Mouse (Mus musculus) myocyte (in vitro differentiated cells): Measurements from ENCODE around the gene Rrp1b. TPM values are rescaled to one million over a fixed set of nuclear protein-coding genes. Genes with fewer than 3 reads are reported as not detected.

Experiments used
- H3K27me3 ChIP-seq: one replicate; pipeline ENCODE4 v1.6.1; 2011; ENCODE audit not compliant: control insufficient read depth, insufficient read depth, insufficient read length
- H3K36me3 ChIP-seq: one replicate; pipeline ENCODE4 v1.6.1; 2011; ENCODE audit not compliant: control insufficient read depth, insufficient read depth
- H3K4me2 ChIP-seq: one replicate; pipeline ENCODE4 v1.6.1; 2011; ENCODE audit warnings: low read depth, control low read depth
- H3K4me3 ChIP-seq: one replicate; pipeline ENCODE4 v1.5.1; 2011; ENCODE audit warnings: mild to moderate bottlenecking, control low read depth, moderate library complexity
- H3K79me2 ChIP-seq: one replicate; pipeline ENCODE4 v1.6.1; 2011; ENCODE audit not compliant: control insufficient read depth, insufficient read depth
- H3ac ChIP-seq: one replicate; pipeline ENCODE4 v1.6.1; 2011; ENCODE audit not compliant: control insufficient read depth, insufficient read length
- CEBPB ChIP-seq: IDR thresholded peaks from 2 replicates; pipeline ENCODE4 v1.6.1; 2011; ENCODE audit warnings: mild to moderate bottlenecking, moderate library complexity; ENCODE audit not compliant: poor library complexity, insufficient read depth, severe bottlenecking
- E2F4 ChIP-seq: IDR thresholded peaks from one replicate; pipeline ENCODE4 v1.6.1; 2011; ENCODE audit warnings: mild to moderate bottlenecking, control low read depth, moderate library complexity; ENCODE audit not compliant: insufficient read depth
- MAX ChIP-seq: IDR thresholded peaks from one replicate; pipeline ENCODE4 v1.6.1; 2011; ENCODE audit warnings: low read depth, mild to moderate bottlenecking, control low read depth
- MYOD1 ChIP-seq, 3 experiments: IDR thresholded peaks; one replicate each; pipeline ENCODE4 v1.6.1; 2011; ENCODE audit warnings: control low read depth in 2 of 3, low read depth in 2 of 3, mild to moderate bottlenecking in 2 of 3, moderate library complexity in 1 of 3; ENCODE audit not compliant: insufficient read length in 2 of 3, control insufficient read depth in 1 of 3
- MYOG ChIP-seq, 3 experiments: IDR thresholded peaks; one replicate each; pipeline ENCODE4 v1.6.1; 2011; ENCODE audit warnings: control low read depth in 2 of 3, low read depth in 2 of 3, mild to moderate bottlenecking in 2 of 3; ENCODE audit not compliant: insufficient read length in 2 of 3, control insufficient read depth in 1 of 3, insufficient read depth in 1 of 3
- POLR2A ChIP-seq: IDR thresholded peaks from one replicate; pipeline ENCODE4 v1.6.1; 2011; ENCODE audit warnings: low read depth, mild to moderate bottlenecking, control low read depth, moderate library complexity; ENCODE audit not compliant: insufficient read length
- POLR2AphosphoS2 ChIP-seq: IDR thresholded peaks from one replicate; pipeline ENCODE4 v1.6.1; 2011; ENCODE audit warnings: low read depth, control low read depth; ENCODE audit not compliant: insufficient read length
- REST ChIP-seq: IDR thresholded peaks from one replicate; pipeline ENCODE4 v1.6.1; 2011; ENCODE audit warnings: mild to moderate bottlenecking, control low read depth, moderate library complexity; ENCODE audit not compliant: insufficient read depth, insufficient read length
- SRF ChIP-seq: IDR thresholded peaks from one replicate; pipeline ENCODE4 v1.6.1; 2011; ENCODE audit warnings: low read depth; ENCODE audit not compliant: control insufficient read depth, insufficient read length
- TCF12 ChIP-seq: IDR thresholded peaks from one replicate; pipeline ENCODE4 v1.6.1; 2011; ENCODE audit warnings: mild to moderate bottlenecking, control low read depth; ENCODE audit not compliant: poor library complexity, insufficient read depth, severe bottlenecking
- TCF3 ChIP-seq: IDR thresholded peaks from one replicate; pipeline ENCODE4 v1.6.1; 2011; ENCODE audit warnings: low read depth, control low read depth; ENCODE audit not compliant: insufficient read length
- USF1 ChIP-seq: IDR thresholded peaks from one replicate; pipeline ENCODE4 v1.6.1; 2011; ENCODE audit warnings: low read depth, mild to moderate bottlenecking, control low read depth, moderate library complexity
- polyA plus RNA-seq: library from polyadenylated mRNA; unstranded; fragments of >200 nt; fragmentation: generic; extraction: Trizol; gene quantifications from one replicate; pipeline ENCODE4 v1.2.1, GENCODE M21; 2012; ENCODE audit warnings: missing spikeins

The Rrp1b gene
- polyA plus RNA-seq, result 13.1 TPM

DNA sequence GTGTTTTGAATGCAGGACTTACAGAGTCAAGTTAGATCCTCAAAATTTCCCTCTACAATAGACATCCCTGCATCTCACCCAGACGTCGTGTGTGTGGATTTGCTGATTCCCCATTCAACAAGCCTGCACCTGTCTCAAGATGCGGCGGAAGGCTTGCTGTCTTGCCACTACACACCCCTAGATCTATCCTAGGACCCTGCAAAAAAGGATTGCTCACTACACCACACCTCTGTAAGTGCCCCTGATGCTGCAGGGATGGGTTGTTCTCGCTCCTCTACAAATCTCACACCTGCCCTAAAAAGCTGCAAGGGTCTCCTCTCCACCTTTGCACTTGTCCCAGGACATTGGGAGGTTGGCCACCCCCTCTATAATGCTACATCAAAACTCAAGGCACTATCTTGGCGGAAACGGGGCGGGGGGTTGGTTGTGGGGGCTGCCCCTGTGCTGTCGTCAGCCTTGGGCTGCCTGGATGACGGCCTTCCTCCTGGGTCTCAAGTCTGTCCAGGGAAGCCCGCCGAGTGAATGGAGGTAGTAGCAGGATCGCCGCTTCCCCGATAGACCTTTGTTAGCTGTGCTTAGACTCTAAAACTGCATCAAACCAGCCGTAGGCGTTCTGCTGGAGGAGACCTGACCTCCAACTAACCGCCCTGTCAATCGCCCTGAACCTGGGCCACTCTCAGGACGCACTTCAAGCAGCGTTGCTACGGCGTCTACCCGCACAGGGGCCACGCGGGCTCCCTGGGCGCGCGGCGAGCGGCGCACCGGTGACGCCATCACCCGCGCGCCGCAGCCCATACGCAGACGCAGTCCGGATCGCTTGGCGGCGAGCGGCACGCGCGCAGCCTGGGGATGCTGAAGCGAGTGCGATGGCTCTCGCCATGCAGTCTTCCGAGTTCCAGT lies at the start of gene Rrp1b, which contains the start of gene Hsf2bp:
Gene Rrp1b, plus strand, starts transcription at position 492 of the 900 bp plus-strand sequence.
Gene Hsf2bp, minus strand, starts transcription at position 741 of the 900 bp plus-strand sequence.
- H3K36me3 ChIP-seq, result no peaks in the 10 kb centered on the region

GRCm38 (mm10) chr17:31986915-31987314 lies 49.0 kb upstream of the Rrp1b start:
- TF ChIP-seq CEBPB, result no peak
- no peak overlapping the region for H3K4me2 ChIP-seq
- H3K36me3 ChIP-seq, result no peaks in the 10 kb centered on the region
- no peaks in the 10 kb centered on the region for H3K27me3 ChIP-seq
- H3ac ChIP-seq, result no peak overlapping the region
- H3K4me3 ChIP-seq, result no peak overlapping the region
- H3K79me2 ChIP-seq, result no peaks in the 10 kb centered on the region

More for the DNA sequence above, at the start of gene Rrp1b, which contains the start of gene Hsf2bp:
- H3K4me2 ChIP-seq, result peak within 1 kb of the TSS; percentile 99
- H3K79me2 ChIP-seq, result peaks cover 46% of the 10 kb centered on the region
- H3K27me3 ChIP-seq, result no peaks in the 10 kb centered on the region
- H3K4me3 ChIP-seq, result peak within 1 kb of the TSS; percentile 91
- TF ChIP-seq TCF12 (no peak), CEBPB (no peak), MAX (peak; percentile 71), POLR2A (peak; percentile 98), MYOD1 (IDR thresholded peaks at IDR 0.05; ENCODE audit: control insufficient read depth in 1 of 3, insufficient read length in 2 of 3, low read depth in 2 of 3) (no peak), TCF3 (peak; percentile 1), REST (no peak), USF1 (no peak), MYOG (IDR thresholded peaks at IDR 0.05; ENCODE audit: control insufficient read depth in 1 of 3, insufficient read depth in 1 of 3, insufficient read length in 2 of 3, low read depth in 2 of 3) (peak in 1 of 3 experiments; percentile 27), POLR2AphosphoS2 (peak; percentile 97), E2F4 (no peak), SRF (peak; percentile 91)
- peak within 1 kb of the TSS; percentile 46 for H3ac ChIP-seq

- Histone ChIP-seq H3K79me2 (no peaks in the 10 kb centered on the region), H3ac (no peak overlapping the region), H3K4me2 (no peak overlapping the region), H3K4me3 (no peak overlapping the region), H3K27me3 (no peaks in the 10 kb centered on the region), H3K36me3 (no peaks in the 10 kb centered on the region)
- TF ChIP-seq TCF3, result no peak
- no peak for TF ChIP-seq SRF
- no peak for TF ChIP-seq USF1
- no peak for TF ChIP-seq MYOD1 (IDR thresholded peaks at IDR 0.05; ENCODE audit: control insufficient read depth in 1 of 3, insufficient read length in 2 of 3, low read depth in 2 of 3)
Measured at GRCm38 (mm10) chr17:31989035-31989434, 46.9 kb upstream of the Rrp1b start.

DNA sequence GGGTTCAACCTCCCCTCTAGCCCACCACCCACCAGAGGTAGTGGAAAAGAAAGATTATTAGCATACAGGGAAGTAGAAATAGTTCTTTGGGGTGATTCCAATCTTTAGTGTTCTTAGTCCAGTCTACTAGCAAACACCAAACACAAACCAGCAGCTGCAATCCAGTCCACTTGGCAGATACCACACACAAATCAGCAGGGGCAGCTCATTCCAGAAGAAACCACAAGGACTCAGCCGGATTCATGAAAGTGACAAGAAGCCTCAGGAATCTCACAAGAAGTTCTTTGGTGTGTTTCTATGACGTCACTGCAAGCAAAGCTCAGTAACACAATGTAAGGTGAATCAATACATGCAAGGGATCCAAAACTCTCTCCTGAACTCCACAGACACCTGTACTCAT lies 43.9 kb upstream of the Rrp1b start:
- Histone ChIP-seq H3K36me3 (no peaks in the 10 kb centered on the region), H3K79me2 (no peaks in the 10 kb centered on the region), H3K27me3 (no peaks in the 10 kb centered on the region), H3K4me3 (no peak overlapping the region), H3K4me2 (no peak overlapping the region), H3ac (no peak overlapping the region)
- TF ChIP-seq MYOD1 (IDR thresholded peaks at IDR 0.05; ENCODE audit: control insufficient read depth in 1 of 3, insufficient read length in 2 of 3, low read depth in 2 of 3) (peak; percentile 49 to 69 (median 53)), TCF3 (no peak), MYOG (IDR thresholded peaks at IDR 0.05; ENCODE audit: control insufficient read depth in 1 of 3, insufficient read depth in 1 of 3, insufficient read length in 2 of 3, low read depth in 2 of 3) (peak in 2 of 3 experiments; percentile 34 to 41)

- Histone ChIP-seq H3ac (no peak overlapping the region), H3K4me3 (no peak overlapping the region), H3K79me2 (no peaks in the 10 kb centered on the region), H3K4me2 (no peak overlapping the region), H3K27me3 (no peaks in the 10 kb centered on the region), H3K36me3 (no peaks in the 10 kb centered on the region)
- TF ChIP-seq TCF3 (no peak), SRF (no peak), USF1 (no peak), CEBPB (no peak), MYOG (IDR thresholded peaks at IDR 0.05; ENCODE audit: control insufficient read depth in 1 of 3, insufficient read depth in 1 of 3, insufficient read length in 2 of 3, low read depth in 2 of 3) (no peak), POLR2A (no peak)
Measured at GRCm38 (mm10) chr17:31993354-31993753, 42.5 kb upstream of the Rrp1b start.
